Mouse (Mus musculus) hindlimb bud, embryonic 11.5 days (tissue): ENCODE data around the gene Aldh16a1.
A peak's percentile ranks its signal among the peaks of the same experiment; 100 is the strongest.
"Not testable (repeated sequence)": the region's sequence is repeated elsewhere in the genome, so short reads cannot be mapped to it uniquely, and the experiment has no call there.

ENCODE experiments used
- DNase-seq: peaks from one replicate; pipeline ENCODE4 v3.0.0-alpha.2; 2012; ENCODE audit warnings: low read depth, low spot score; ENCODE audit errors: extremely low spot score

Gene Aldh16a1

GRCm38 (mm10) chr7:45135993-45136567 lies 18.3 kb downstream of the Aldh16a1 start, which contains the start of the genes Gm45713 and Flt3l:
Gene Gm45713, minus strand, starts transcription at chr7:45136231.
Gene Flt3l, minus strand, starts transcription at chr7:45136432.
- no peak for DNase-seq

DNA sequence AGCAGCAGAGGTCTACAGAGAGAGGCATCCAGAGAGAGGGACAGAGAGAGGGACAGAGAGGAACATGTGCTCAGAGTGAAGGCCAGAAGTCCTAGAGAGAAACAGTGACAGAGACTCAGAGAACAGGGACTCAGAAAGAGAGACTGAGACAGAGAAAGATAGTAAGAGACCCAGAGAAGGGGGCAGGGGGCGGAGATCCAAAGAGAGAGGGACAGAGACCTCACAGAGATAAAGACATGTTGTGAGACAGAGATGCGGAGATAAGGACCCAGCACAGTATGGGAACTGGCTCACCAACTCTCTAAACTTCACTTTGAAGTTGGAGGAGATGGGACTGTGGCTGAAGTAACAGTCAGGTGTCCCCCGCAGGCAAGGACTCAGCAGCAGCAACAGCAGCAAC lies 19.0 kb downstream of the Aldh16a1 start:
- DNase-seq, result no peak

GRCm38 (mm10) chr7:45134544-45135026 lies 19.8 kb downstream of the Aldh16a1 start:
- DNase-seq, result no peak

- DNase-seq, result no peak
These were observed 20.8 kb downstream of the Aldh16a1 start for GRCm38 (mm10) chr7:45133446-45134159.

DNA sequence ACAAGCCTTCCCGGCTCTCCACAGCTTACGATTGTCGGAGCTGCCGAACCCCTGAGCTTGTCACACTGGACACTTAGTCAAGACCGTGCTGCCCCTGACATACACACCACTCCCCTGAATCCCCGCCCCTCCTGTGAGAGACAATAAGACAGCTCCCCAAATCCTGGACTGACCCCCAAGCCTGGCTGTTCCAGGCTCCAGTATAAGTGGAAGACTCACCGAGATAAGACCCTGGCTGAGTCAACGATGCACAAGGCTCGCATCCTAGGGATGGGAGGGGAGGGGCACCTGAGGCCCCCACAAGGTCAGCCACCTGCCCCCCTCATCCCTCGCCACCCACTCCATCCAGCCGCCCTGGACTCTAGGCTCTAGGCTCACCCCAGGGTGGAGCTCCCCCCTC lies 22.5 kb downstream of the Aldh16a1 start:
- no peak for DNase-seq

DNA sequence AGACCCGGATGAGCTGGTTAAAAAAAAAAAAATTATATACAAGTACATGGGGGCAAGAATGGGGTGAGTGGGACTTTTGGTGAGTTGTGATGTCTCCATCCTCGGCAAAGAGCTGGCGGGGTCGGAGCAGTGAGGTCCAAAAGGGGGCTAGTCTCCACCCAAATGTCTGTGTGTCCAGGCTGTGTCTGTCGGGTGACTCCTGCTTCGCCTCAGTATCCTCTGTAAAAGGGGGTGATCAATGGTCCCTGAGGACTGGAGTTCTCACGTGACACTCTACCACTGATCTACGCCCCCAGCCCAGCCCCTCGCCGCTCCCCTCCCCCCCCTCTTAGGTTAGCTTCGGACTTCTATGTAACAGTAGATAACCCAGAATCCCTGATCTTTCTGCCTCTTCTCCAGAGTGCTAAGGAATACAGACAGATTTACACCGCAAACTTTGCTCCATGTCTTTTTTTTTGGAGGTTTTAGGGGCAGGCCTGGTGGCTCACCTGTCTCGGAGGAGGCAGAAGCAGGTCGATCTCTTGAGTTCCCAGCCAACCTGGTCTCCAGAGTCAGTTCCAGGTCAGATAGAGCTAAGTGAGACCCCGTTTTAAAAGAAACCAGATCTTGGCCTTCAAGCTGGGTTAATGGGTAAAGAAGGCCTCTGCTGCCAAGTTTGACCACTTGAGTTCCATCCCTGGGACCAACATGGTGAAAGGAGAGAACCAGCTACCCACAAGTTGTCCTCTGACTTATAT lies 24.4 kb downstream of the Aldh16a1 start:
- DNase-seq, result no peak

GRCm38 (mm10) chr7:45129318-45129717 lies 25.1 kb downstream of the Aldh16a1 start:
- no peak for DNase-seq

- DNase-seq, result peak; percentile 98
These were observed 25.6 kb downstream of the Aldh16a1 start, which contains the start of gene Rpl13a for GRCm38 (mm10) chr7:45128624-45129246. Gene Rpl13a, minus strand, starts transcription at chr7:45128761.

- no peak for DNase-seq
These were observed 26.6 kb downstream of the Aldh16a1 start for GRCm38 (mm10) chr7:45127700-45128224.

DNA sequence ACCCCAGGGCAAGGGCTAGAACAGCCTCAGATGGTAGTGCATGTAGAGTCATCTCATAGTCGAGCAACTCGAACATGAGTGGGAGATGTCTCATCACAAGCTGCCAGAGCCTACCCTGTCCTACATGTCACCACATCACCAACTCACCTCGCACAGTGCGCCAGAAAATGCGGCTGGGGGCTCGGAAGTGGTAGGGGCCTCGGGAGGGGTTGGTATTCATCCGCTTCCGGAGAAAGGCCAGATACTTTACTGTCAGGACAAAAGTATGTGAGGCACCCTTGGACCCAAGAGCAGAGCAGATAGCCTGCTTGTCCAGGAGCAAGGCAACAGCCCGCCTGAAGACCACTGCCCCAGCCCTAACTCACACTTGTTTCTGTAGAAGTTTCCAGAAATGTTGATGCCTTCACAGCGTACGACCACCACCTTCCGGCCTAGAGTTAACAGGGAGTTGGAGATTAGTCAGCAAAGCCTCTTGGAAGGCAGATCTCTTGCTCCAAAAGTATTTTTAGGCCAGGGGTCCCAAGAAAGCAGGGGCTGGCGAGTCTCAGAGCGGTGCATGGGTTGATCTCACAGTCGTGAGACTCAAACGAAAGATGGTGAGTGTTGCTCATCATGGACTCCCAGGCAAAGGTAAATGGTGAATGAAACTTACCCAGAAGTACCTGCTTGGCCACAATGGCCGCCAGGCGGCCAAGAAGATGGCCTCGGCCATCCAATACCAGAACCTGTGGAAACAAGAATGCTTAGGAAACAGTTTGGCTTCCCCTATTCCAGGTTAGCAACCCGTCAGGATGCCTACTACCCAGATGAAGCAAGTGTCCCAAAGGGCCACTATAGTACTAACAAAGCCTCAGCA lies 27.3 kb downstream of the Aldh16a1 start:
- no peak for DNase-seq

- no peak for DNase-seq
These were observed 28.1 kb downstream of the Aldh16a1 start for GRCm38 (mm10) chr7:45126147-45126843.

DNA sequence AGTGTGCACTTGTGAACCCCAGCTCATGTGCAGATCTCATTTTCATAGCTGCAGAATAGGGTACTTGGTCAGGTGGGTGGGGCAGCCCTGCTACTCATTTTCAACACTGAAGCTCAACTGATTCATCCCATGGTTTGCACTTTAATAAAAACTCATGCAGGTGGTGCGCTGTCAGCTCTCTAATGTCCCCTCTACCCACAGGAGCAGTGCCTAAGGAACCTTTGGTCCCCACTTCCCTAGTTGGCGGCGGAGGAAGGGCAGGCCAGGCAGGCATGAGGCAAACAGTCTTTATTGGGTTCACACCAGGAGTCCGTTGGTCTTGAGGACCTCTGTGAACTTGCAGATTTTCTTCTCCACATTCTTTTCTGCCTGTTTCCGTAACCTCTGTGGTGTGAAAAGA lies 28.7 kb downstream of the Aldh16a1 start:
- DNase-seq, result not testable (repeated sequence)

- peak; percentile 62 for DNase-seq
These were observed 29.2 kb downstream of the Aldh16a1 start for GRCm38 (mm10) chr7:45125144-45125600.

- peak; percentile 99 for DNase-seq
These were observed 29.9 kb downstream of the Aldh16a1 start, which contains the start of gene Rps11 for GRCm38 (mm10) chr7:45124224-45125143. Gene Rps11, minus strand, starts transcription at chr7:45124439.

GRCm38 (mm10) chr7:45123186-45123570 lies 31.2 kb downstream of the Aldh16a1 start:
- no peak for DNase-seq

GRCm38 (mm10) chr7:45122561-45123185 lies 31.7 kb downstream of the Aldh16a1 start:
- DNase-seq, result no peak

DNA sequence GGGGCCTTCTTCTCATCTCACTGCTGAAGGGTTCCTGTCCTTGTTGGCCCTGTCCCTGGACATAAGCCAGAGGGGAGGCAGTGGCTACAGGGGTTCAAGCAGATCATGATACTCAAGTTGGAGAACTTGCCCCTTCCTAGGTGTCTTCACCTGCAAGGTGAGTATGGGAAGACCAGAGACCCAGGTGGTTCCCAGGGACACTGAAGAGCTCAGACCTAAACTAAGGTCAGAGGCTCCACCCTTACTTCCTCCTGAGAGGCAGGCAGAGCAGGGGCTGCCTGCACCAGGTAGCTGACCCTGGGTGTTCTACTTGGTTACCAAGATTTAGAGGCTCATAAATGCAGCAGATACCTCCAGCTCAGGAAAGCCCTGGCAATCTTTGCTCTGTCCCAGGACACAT lies 32.4 kb downstream of the Aldh16a1 start:
- no peak for DNase-seq

DNA sequence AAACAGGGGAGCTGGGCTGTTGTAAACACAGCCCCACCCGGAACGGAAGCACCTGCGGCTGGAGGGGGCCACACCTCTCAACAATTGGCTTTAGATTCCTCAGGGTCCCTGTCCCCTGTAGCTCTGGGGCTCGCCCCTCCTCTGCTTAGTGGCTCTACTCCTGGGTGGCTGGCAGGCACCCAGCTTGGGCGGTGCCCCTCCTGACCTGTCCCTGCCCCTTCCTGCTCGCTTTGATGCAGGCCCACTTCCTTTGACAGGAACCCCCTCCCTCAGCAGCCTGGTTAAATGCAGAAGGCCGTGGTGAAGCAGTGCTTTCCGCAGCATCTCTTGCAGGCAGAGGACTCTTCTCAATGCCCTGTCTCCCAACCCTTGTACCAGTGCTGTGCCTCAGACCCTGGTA lies 33.0 kb downstream of the Aldh16a1 start:
- DNase-seq, result no peak
